Mouse (Mus musculus) limb, embryonic 14.5 days (tissue): ENCODE measurements around the gene Gins2. TPM values are rescaled to one million over a fixed set of nuclear protein-coding genes. Genes with fewer than 3 reads are reported as not detected.

Source experiments
- ATAC-seq: fragments of 200-750 bp; cut with Nextera tagmentation; 2 replicates; pipeline ENCODE4 v1.8.0; 2017; ENCODE audit warnings: low read depth, moderate number of reproducible peaks, moderate TSS enrichment; ENCODE audit not compliant: low FRiP score
- DNase-seq: peaks from one replicate; pipeline ENCODE4 v3.0.0-alpha.2; 2015; ENCODE audit warnings: low spot score
- H3K27ac ChIP-seq: fragments of 300-500 bp; sonication (generic); replicated peaks from 2 replicates; pipeline ENCODE4 v1.5.1; 2014; ENCODE audit warnings: low read depth, mild to moderate bottlenecking, low read length, moderate library complexity, mixed read lengths
- H3K27me3 ChIP-seq: fragments of 300-500 bp; sonication (generic); 2 replicates; pipeline ENCODE4 v1.6.1; 2014; ENCODE audit warnings: low read length, mixed read lengths; ENCODE audit not compliant: control insufficient read depth, insufficient read depth
- H3K36me3 ChIP-seq: fragments of 300-500 bp; sonication (generic); 2 replicates; pipeline ENCODE4 v1.6.1; 2014; ENCODE audit warnings: mild to moderate bottlenecking, low read length, moderate library complexity, mixed read lengths; ENCODE audit not compliant: control insufficient read depth, insufficient read depth
- H3K4me1 ChIP-seq: fragments of 300-500 bp; sonication (generic); 2 replicates; pipeline ENCODE4 v1.6.1; 2014; ENCODE audit warnings: antibody characterized with exemption, low read length, mixed read lengths; ENCODE audit not compliant: control insufficient read depth, insufficient read depth
- H3K4me2 ChIP-seq: fragments of 300-500 bp; sonication (generic); replicated peaks from 2 replicates; pipeline ENCODE4 v1.6.1; 2014; ENCODE audit warnings: low read depth, mild to moderate bottlenecking, low read length, moderate library complexity; ENCODE audit not compliant: severe bottlenecking
- H3K4me3 ChIP-seq: fragments of 300-500 bp; sonication (generic); replicated peaks from 2 replicates; pipeline ENCODE4 v1.5.1; 2014; ENCODE audit warnings: low read length
- H3K9ac ChIP-seq: fragments of 300-500 bp; sonication (generic); 2 replicates; pipeline ENCODE4 v1.6.1; 2014; ENCODE audit warnings: mild to moderate bottlenecking, low read depth, low read length, moderate library complexity; ENCODE audit not compliant: severe bottlenecking
- H3K9me3 ChIP-seq: fragments of 300-500 bp; sonication (generic); 2 replicates; pipeline ENCODE4 v1.6.1; 2016; ENCODE audit warnings: low read length; ENCODE audit not compliant: control insufficient read depth
- POLR2A ChIP-seq: fragments of 200-500 bp; IDR thresholded peaks from 2 replicates; pipeline ENCODE4 v1.8.0; 2012; ENCODE audit warnings: inconsistent platforms, mild to moderate bottlenecking, moderate library complexity, borderline replicate concordance; ENCODE audit not compliant: insufficient read depth, insufficient read length; ENCODE audit errors: extremely low read depth
- WGBS: fragments of 180-500 bp; shearing (Covaris S2); extraction: QIAGEN DNeasy Blood & Tissue Kit; methylation state at CpG from one replicate; pipeline ENCODE4 v1.1.7; 2014; 5-methylcytosine and 5-hydroxymethylcytosine counted together
- polyA plus RNA-seq, 2 experiments: library from polyadenylated mRNA; depleted of rRNA in 1 of 2; stranded (reverse) in 1 of 2; unstranded in 1 of 2; fragments of >200 nt; fragmentation: Nextera tagmentation in 1 of 2; extraction: Ambion mirVana in 1 of 2; gene quantifications; 2 replicates each; pipeline versions ENCODE4 v1.2.1 to v1.2.3; 2012 to 2014

The Gins2 gene
- polyA plus RNA-seq, 2 experiments: 72.3 to 107 TPM

DNA sequence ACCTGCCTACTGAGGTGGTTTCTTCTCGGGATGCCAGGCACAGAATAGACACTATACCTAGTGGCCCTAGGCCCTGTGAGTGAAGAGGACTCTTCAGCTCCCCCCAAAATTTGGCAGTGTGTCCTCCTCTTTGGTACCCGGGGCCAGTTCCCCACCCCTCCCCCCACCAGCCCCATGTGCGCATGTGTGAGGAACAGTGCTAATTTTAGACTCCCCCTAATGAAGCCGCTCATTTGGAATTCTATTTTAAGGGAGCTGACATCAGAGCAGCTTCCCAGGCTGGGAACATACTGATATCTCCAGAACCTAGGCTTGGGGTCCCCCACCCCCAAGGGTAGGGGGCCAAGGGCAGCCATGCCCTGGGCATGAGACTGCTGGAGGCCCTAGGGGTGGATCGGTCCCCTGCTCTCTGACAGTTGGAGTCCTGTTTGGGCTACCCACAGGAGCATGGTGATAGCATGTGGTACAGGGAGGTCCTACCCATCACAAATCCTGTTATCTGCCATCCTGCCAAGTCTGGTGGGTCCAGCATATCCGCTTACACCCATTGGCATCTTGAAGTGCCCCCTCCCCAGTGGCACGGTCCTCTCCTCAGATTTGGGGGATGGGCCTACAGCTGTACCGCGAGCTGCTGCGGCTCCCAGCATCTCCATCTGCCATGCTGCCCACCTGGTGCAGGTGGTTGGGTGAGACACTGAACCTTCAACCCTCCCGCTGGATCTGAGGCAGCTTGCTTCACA is 38.0 kb downstream of the Gins2 start:
- no peak for DNase-seq
- Histone ChIP-seq H3K4me1 (peaks cover 50% of the 10 kb centered on the region), H3K4me3 (no peak overlapping the region), H3K4me2 (no peak overlapping the region), H3K36me3 (0 out of 2 replicates have a peak, but pooled peaks cover 3% of the 10 kb centered on the region), H3K9ac (0 out of 2 replicates have a peak overlapping the region, but pooled peaks have one; percentile 2), H3K27ac (no peak overlapping the region), H3K27me3 (no peaks in the 10 kb centered on the region), H3K9me3 (no peaks in the 10 kb centered on the region)
- TF ChIP-seq POLR2A: no peak
- ATAC-seq: no peak
- 66% methylated on average over 11 of the region's 11 CpGs for WGBS

DNA sequence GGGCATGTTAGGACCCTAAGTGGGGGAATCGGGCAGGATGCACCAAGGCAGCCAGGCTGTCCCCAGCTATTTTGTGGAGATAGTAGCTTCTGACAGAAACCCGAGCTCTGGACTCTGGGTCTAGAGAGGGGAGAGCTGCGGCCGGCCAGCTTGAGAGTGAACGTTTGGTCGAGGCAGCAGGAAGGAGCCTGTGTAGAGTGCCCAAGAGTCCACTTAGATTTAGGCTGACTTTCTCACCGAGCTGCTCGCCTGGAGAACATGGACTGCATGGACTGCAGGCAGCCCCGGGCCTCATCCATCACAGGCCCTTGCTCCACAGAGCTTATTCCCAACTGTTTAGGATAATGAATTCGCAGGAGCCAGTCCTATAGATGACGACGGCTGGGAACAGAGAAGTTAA is 38.7 kb downstream of the Gins2 start:
- Histone ChIP-seq H3K9ac (no peak overlapping the region), H3K9me3 (no peaks in the 10 kb centered on the region), H3K4me2 (no peak overlapping the region), H3K4me3 (no peak overlapping the region), H3K27me3 (no peaks in the 10 kb centered on the region), H3K27ac (no peak overlapping the region), H3K4me1 (peaks cover 50% of the 10 kb centered on the region), H3K36me3 (0 out of 2 replicates have a peak, but pooled peaks cover 3% of the 10 kb centered on the region)
- ATAC-seq (no peak), DNase-seq (no peak)
- WGBS: 24% methylated on average over 12 of the region's 12 CpGs
- no peak for TF ChIP-seq POLR2A

- H3K27ac ChIP-seq: no peak overlapping the region
- 0 out of 2 replicates have a peak overlapping the region, but pooled peaks have one; percentile 48 for H3K9ac ChIP-seq
- TF ChIP-seq POLR2A: no peak
- peaks cover 54% of the 10 kb centered on the region for H3K4me1 ChIP-seq
- 9% methylated on average over 11 of the region's 11 CpGs for WGBS
- peak overlapping the region; percentile 35 for H3K4me2 ChIP-seq
- no peak overlapping the region for H3K4me3 ChIP-seq
- H3K27me3 ChIP-seq: no peaks in the 10 kb centered on the region
- ATAC-seq (no peak), DNase-seq (no peak)
- no peaks in the 10 kb centered on the region for H3K9me3 ChIP-seq
- 0 out of 2 replicates have a peak, but pooled peaks cover 3% of the 10 kb centered on the region for H3K36me3 ChIP-seq
Measured at GRCm38 (mm10) chr8:120549922-120550321, 39.2 kb downstream of the Gins2 start.

DNA sequence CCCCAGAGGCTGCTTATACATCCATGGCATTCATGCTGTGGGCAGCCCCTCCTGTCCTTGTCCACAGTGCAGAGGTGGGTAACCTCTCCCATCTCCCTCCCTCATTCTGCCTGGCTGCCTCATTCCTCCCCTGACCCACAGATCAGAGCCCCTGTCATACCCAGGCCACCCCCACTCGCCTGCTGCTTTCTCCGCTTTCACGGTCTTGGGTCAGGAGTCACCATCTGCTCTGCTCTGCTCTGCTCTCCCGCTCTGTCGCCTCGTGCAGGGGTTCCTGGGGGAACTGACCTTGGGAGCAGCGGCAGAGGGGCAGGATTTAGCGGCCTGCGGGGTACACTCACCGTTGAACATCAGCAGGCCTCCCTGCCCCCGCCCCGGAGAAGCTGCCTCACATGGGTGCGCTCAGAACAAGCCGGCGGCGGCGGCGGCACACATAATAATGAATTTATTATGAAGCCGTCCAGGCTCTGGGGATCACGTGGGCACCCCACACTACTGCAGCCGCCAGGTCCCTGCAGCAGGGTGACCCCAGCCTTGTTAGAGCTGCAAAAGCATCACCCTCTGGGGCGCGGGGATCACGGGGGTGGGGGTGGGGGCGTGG is 39.7 kb downstream of the Gins2 start:
- Histone ChIP-seq H3K9ac (peak overlapping the region; percentile 48; the same call in 1 of the 2 replicates), H3K4me3 (peak overlapping the region; percentile 16), H3K4me1 (peaks cover 54% of the 10 kb centered on the region), H3K27ac (no peak overlapping the region), H3K9me3 (no peaks in the 10 kb centered on the region), H3K4me2 (peak overlapping the region; percentile 35), H3K27me3 (no peaks in the 10 kb centered on the region), H3K36me3 (0 out of 2 replicates have a peak, but pooled peaks cover 2% of the 10 kb centered on the region)
- ATAC-seq: no peak
- no peak for DNase-seq
- WGBS: 4% methylated on average over 25 of the region's 25 CpGs
- TF ChIP-seq POLR2A: no peak

DNA sequence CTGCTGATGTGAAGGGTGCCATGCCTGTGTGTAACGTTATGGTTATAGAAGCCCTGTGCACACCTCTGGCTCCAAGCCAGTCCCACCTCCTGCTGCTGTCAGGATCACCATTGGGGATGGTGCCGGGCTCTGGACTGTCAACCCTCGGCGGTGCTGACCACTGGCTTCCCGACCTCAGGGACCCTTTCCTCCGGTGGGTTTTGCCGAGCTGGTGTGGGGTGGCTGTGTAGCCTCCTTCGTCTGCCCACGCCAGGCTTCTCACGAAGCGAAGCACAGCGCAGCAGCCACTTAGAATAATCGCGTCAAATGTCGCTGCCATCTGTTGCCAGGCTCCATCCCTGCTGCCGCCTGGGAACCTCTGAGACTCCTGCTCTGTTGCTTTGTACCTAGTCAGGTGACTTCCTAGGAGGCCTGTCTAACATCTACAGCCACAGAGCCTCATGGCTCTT is 40.8 kb downstream of the Gins2 start:
- Histone ChIP-seq H3K4me1 (peaks cover 62% of the 10 kb centered on the region), H3K27me3 (no peaks in the 10 kb centered on the region), H3K9ac (no peak overlapping the region), H3K4me2 (no peak overlapping the region), H3K36me3 (no peaks in the 10 kb centered on the region), H3K27ac (no peak overlapping the region), H3K4me3 (no peak overlapping the region), H3K9me3 (no peaks in the 10 kb centered on the region)
- no peak for DNase-seq
- WGBS: 38% methylated on average over 16 of the region's 16 CpGs
- TF ChIP-seq POLR2A: no peak
- ATAC-seq: no peak
